20 mouse cellular contexts compared by ENCODE assay signal in the genomic region with DNA sequence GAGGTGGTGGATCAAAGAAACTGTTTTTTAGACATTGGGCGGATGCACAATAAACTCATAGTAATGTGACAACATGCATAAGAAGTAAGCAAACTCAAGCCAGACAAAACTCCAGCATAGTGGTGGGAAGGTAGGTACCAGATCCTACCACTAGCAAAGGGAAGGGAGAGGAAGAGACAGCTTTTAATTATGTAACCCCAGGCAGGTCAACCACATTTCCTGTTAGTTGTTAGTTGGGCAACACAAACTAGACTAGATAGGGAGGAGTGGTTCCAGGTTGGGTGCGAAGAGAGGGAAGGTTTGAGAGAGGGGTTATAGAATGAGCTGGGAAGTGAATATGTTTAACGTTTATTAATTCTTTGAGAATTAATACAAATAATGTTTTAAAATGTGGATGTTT. TPM values are rescaled to one million over a fixed set of nuclear protein-coding genes. Genes with fewer than 3 reads are reported as not detected.
DNase-seq lines count a peak whose midpoint lies in the region; ATAC-seq lines count a peak whose summit lies in the region.
"Had no signal": no experiment of that assay in that cellular context is flagged by ENCODE, and none has a peak within 500 bp of the region (broad histone marks: within the 10 kb centered on the region; RNA-seq: fewer than 3 reads in every experiment).

No protein-coding gene starts in this region.

- WGBS in intestine, embryonic 15.5 days, result 90% methylated on average over 3 of the region's 3 CpGs

- peaks cover 5% of the 10 kb centered on the region; the same call in 1 of the 2 replicates for H3K4me1 ChIP-seq in intestine, embryonic 15.5 days (replicated peaks)

- H3K9me3 ChIP-seq in intestine, embryonic 15.5 days, result no peaks in the 10 kb centered on the region

- no peak for DNase-seq in testis, postnatal 10 days (ENCODE audit: low spot score)
- no peak for DNase-seq in spleen, postnatal 14 days (ENCODE audit: low spot score in 2 of 2)
- DNase-seq: adrenal gland, adult 2 months; adrenal gland, adult 8-10 months; adrenal gland, postnatal 10 days; adrenal gland, postnatal 14 days; adrenal gland, postnatal 25 days; adrenal gland, postnatal 36 days; B cell, adult 2 months; cerebellum, adult 11 months; cerebellum, adult 11-12 months; cerebellum, adult 18-20 months had no signal

- H3K36me3 ChIP-seq in intestine, embryonic 15.5 days, result no peaks in the 10 kb centered on the region

- no peaks in the 10 kb centered on the region for H3K27me3 ChIP-seq in intestine, embryonic 15.5 days (replicated peaks)
- H3K27me3 ChIP-seq: CH12.LX, Patski had no signal

- H3K4me3 ChIP-seq in intestine, embryonic 15.5 days (replicated peaks), result no peak overlapping the region

- no peak overlapping the region for H3K4me2 ChIP-seq in intestine, embryonic 15.5 days (replicated peaks)

- H3K27ac ChIP-seq in intestine, embryonic 15.5 days, result no peak overlapping the region

- H3K9ac ChIP-seq in intestine, embryonic 15.5 days, result no peak overlapping the region

- ATAC-seq in granulocyte monocyte progenitor cell, adult 5-6 weeks (replicated peaks; ENCODE audit: poor library complexity, severe bottlenecking), result peak; percentile 61
- ATAC-seq in megakaryocyte, adult 5-6 weeks (ENCODE audit: poor library complexity, severe bottlenecking), result peak; percentile 39
- peak; percentile 53 for ATAC-seq in megakaryocyte progenitor cell, adult 5-6 weeks (replicated peaks; ENCODE audit: poor library complexity)
- ATAC-seq in intestine, embryonic 15.5 days, result no peak
- ATAC-seq: activated CD4-positive, CD25-positive, alpha-beta regulatory T cell, adult 4 months; CD4-positive, CD25-positive, alpha-beta regulatory T cell, adult 4 months; Patski had no signal

RNA-seq across cellular contexts. Expression of gene Psmd14, which starts 1.9 kb away (rescaled TPM):
- 149 and 152 TPM in 2 replicates for total RNA-seq in granulocyte monocyte progenitor cell, adult 5-6 weeks (2014; fragmentation: Nextera tagmentation)
- 214 TPM in 2 replicates for total RNA-seq in granulocyte monocyte progenitor cell, adult 5-6 weeks (2017)
- total RNA-seq in megakaryocyte, adult 5-6 weeks (2015), result 177 and 192 TPM in 2 replicates
- 148 and 166 TPM in 2 replicates for total RNA-seq in megakaryocyte, adult 5-6 weeks (2017)
- total RNA-seq in megakaryocyte progenitor cell, adult 5-6 weeks (2015), result 255 and 262 TPM in 2 replicates
- 194 and 207 TPM in 2 replicates for total RNA-seq in megakaryocyte progenitor cell, adult 5-6 weeks (2017)
- 165 and 185 TPM in 2 replicates for polyA plus RNA-seq in intestine, embryonic 15.5 days (2015; fragmentation: Nextera tagmentation; extraction: Ambion mirVana)
